Mouse (Mus musculus) limb, embryonic 15.5 days (tissue): Measurements from ENCODE around the gene Vstm4. TPM values are rescaled to one million over a fixed set of nuclear protein-coding genes. Genes with fewer than 3 reads are reported as not detected.
A peak's percentile ranks its signal among the peaks of the same experiment; 100 is the strongest.

Experiments used
- ATAC-seq: fragments of 200-750 bp; cut with Nextera tagmentation; 2 replicates; pipeline ENCODE4 v1.8.0; 2017; ENCODE audit warnings: low read depth, moderate TSS enrichment; ENCODE audit not compliant: insufficient number of reproducible peaks, low FRiP score, low TSS enrichment
- H3K27ac ChIP-seq: fragments of 300-500 bp; sonication (generic); 2 replicates; pipeline ENCODE4 v1.5.1; 2015; ENCODE audit warnings: moderate library complexity, mild to moderate bottlenecking, inconsistent platforms
- H3K27me3 ChIP-seq: fragments of 300-500 bp; sonication (generic); 2 replicates; pipeline ENCODE4 v1.6.1; 2015; ENCODE audit warnings: inconsistent platforms
- H3K36me3 ChIP-seq: fragments of 300-500 bp; sonication (generic); 2 replicates; pipeline ENCODE4 v1.6.1; 2015; ENCODE audit warnings: inconsistent platforms
- H3K4me1 ChIP-seq: fragments of 300-500 bp; sonication (generic); 2 replicates; pipeline ENCODE4 v1.6.1; 2015; ENCODE audit warnings: inconsistent platforms
- H3K4me2 ChIP-seq: fragments of 300-500 bp; sonication (generic); 2 replicates; pipeline ENCODE4 v1.6.1; 2015; ENCODE audit warnings: mild to moderate bottlenecking, inconsistent platforms
- H3K4me3 ChIP-seq: fragments of 300-500 bp; sonication (generic); 2 replicates; pipeline ENCODE4 v1.5.1; 2015; ENCODE audit warnings: mild to moderate bottlenecking, inconsistent platforms
- H3K9ac ChIP-seq: fragments of 300-500 bp; sonication (generic); 2 replicates; pipeline ENCODE4 v1.6.1; 2015; ENCODE audit warnings: inconsistent platforms
- H3K9me3 ChIP-seq: fragments of 300-500 bp; sonication (generic); 2 replicates; pipeline ENCODE4 v1.6.1; 2016; ENCODE audit warnings: inconsistent platforms
- WGBS: fragments of 180-500 bp; shearing (Covaris S2); methylation state at CpG from one replicate; pipeline ENCODE4 v1.1.7; 2015; 5-methylcytosine and 5-hydroxymethylcytosine counted together
- polyA plus RNA-seq: library from polyadenylated mRNA; unstranded; fragments of >200 nt; fragmentation: Nextera tagmentation; extraction: Ambion mirVana; gene quantifications from 2 replicates; pipeline ENCODE4 v1.2.1, GENCODE M21; 2015

Vstm4 gene
- 26.3 and 31.6 TPM in 2 replicates for polyA plus RNA-seq

- WGBS, result under 1% methylated on average over 59 of the region's 68 CpGs
- peaks cover 36% of the 10 kb centered on the region for H3K4me1 ChIP-seq
- H3K27ac ChIP-seq, result peak within 1 kb of the TSS; percentile 69
- ATAC-seq, result peak; percentile 83
- H3K4me3 ChIP-seq, result peak within 1 kb of the TSS; percentile 61
- peak within 1 kb of the TSS; percentile 79 for H3K4me2 ChIP-seq
- peaks cover 5% of the 10 kb centered on the region; the same call in 1 of the 2 replicates for H3K27me3 ChIP-seq
- H3K9me3 ChIP-seq, result no peaks in the 10 kb centered on the region
- no peaks in the 10 kb centered on the region for H3K36me3 ChIP-seq
- peak within 1 kb of the TSS; percentile 56 for H3K9ac ChIP-seq
Observed at GRCm38 (mm10) chr14:32856681-32857328, at the start of gene Vstm4. Gene Vstm4 (plus strand): TSS chr14:32856756.

- no peaks in the 10 kb centered on the region for H3K4me1 ChIP-seq
Observed at GRCm38 (mm10) chr14:32810111-32810510, 46.4 kb upstream of the Vstm4 start.

DNA sequence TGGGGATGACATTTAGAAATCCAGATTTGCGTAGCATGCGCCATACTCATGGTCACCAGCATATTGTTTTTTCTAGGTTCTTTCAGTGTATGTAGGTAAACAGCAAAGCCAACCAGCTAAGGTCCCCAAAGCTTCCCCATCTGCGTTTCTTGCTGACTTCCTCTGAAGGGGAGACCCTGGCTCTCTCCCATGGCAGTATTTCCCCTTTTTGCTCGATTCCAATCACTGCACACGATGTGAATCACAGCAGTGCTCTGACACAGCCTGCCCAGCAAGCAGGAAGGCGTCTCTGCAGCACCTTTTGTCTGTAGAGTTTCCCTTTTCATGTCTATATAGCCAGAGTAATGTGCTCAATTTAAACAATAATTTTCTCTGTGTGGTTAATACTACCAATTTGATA lies 44.1 kb upstream of the Vstm4 start:
- no peaks in the 10 kb centered on the region for H3K36me3 ChIP-seq
- no peak for ATAC-seq
- H3K4me3 ChIP-seq, result no peak overlapping the region
- H3K27ac ChIP-seq, result no peak overlapping the region
- no peaks in the 10 kb centered on the region for H3K27me3 ChIP-seq
- no peak overlapping the region for H3K9ac ChIP-seq
- H3K4me1 ChIP-seq, result 0 out of 2 replicates have a peak, but pooled peaks cover 2% of the 10 kb centered on the region
- WGBS, result 67% methylated on average over 6 of the region's 6 CpGs
- no peaks in the 10 kb centered on the region for H3K9me3 ChIP-seq
- H3K4me2 ChIP-seq, result no peak overlapping the region

More at GRCm38 (mm10) chr14:32810111-32810510, 46.4 kb upstream of the Vstm4 start:
- no peak for ATAC-seq
- Histone ChIP-seq H3K27ac (no peak overlapping the region), H3K4me3 (no peak overlapping the region), H3K36me3 (no peaks in the 10 kb centered on the region), H3K9me3 (no peaks in the 10 kb centered on the region), H3K9ac (no peak overlapping the region), H3K27me3 (no peaks in the 10 kb centered on the region), H3K4me2 (no peak overlapping the region)

DNA sequence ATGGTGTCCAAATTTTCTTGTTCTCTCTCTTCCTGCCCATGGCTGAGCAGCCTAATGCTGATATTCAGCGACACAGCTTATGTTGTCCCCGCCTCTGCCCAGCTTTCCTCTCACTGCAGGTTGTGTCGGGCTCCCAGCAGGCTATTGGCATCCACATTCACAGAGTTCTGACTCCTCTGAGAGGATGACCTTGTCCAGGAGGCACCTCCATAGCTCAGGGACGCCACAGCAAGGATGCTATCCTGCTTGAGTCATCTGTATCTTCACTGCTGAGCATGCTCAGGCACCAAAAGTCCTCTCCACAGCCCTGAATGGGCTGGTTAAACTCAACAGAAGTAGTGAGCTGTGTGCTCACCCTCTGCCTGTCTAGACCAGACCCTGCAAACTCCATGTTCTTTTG lies 41.6 kb upstream of the Vstm4 start:
- H3K4me1 ChIP-seq, result 0 out of 2 replicates have a peak, but pooled peaks cover 10% of the 10 kb centered on the region
- no peak overlapping the region for H3K27ac ChIP-seq
- no peak overlapping the region for H3K4me2 ChIP-seq
- H3K36me3 ChIP-seq, result no peaks in the 10 kb centered on the region
- ATAC-seq, result no peak
- H3K9ac ChIP-seq, result no peak overlapping the region
- no peaks in the 10 kb centered on the region for H3K27me3 ChIP-seq
- WGBS, result 77% methylated on average over 4 of the region's 4 CpGs
- no peaks in the 10 kb centered on the region for H3K9me3 ChIP-seq
- no peak overlapping the region for H3K4me3 ChIP-seq

DNA sequence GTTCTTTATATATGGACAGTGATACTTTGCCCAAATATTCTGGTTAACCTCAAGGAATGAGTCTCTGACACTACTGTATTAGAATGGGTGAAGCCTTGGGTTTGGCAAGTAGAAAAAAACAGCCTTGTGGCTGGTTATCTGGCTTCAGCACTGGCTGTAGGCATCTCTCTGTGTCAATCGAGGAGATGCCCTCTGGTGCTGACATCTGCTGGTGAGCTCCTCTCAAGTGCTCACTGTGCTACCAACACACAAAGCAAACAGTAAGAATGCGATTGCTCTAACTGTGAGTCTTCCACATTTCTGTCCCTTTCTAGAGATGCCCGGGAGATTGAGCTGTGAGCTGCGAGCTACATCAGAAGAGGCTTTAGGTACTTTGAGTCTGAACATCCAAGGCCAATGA lies 40.0 kb upstream of the Vstm4 start:
- no peak for ATAC-seq
- no peak overlapping the region for H3K27ac ChIP-seq
- no peak overlapping the region for H3K9ac ChIP-seq
- 72% methylated on average over 4 of the region's 4 CpGs for WGBS
- H3K4me2 ChIP-seq, result no peak overlapping the region
- H3K4me3 ChIP-seq, result no peak overlapping the region
- H3K36me3 ChIP-seq, result no peaks in the 10 kb centered on the region
- 0 out of 2 replicates have a peak, but pooled peaks cover 10% of the 10 kb centered on the region for H3K4me1 ChIP-seq
- H3K9me3 ChIP-seq, result no peaks in the 10 kb centered on the region
- no peaks in the 10 kb centered on the region for H3K27me3 ChIP-seq

DNA sequence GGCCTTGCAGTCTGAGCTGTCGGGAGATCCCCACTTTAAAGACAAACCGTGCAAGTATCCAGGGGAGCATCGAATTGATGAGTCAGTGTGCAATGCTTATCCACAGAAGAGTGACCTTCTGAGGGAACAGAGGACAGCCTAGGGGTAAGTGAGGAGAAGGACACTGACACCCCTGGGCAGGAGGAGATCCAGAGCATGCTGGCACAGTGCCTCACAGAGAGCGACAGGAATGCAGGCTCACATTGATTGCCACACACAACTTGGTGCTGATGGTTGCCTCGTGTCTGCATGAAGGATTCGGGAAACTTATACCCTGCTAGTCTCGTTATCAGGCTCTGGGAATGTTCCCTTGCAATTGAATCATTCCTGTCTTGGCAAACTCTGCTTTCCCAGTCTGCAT lies 39.3 kb upstream of the Vstm4 start:
- no peaks in the 10 kb centered on the region for H3K9me3 ChIP-seq
- H3K4me2 ChIP-seq, result no peak overlapping the region
- no peak overlapping the region for H3K4me3 ChIP-seq
- H3K4me1 ChIP-seq, result 0 out of 2 replicates have a peak, but pooled peaks cover 10% of the 10 kb centered on the region
- no peak overlapping the region for H3K9ac ChIP-seq
- 49% methylated on average over 7 of the region's 7 CpGs for WGBS
- no peak for ATAC-seq
- H3K36me3 ChIP-seq, result no peaks in the 10 kb centered on the region
- no peak overlapping the region for H3K27ac ChIP-seq
- H3K27me3 ChIP-seq, result no peaks in the 10 kb centered on the region

DNA sequence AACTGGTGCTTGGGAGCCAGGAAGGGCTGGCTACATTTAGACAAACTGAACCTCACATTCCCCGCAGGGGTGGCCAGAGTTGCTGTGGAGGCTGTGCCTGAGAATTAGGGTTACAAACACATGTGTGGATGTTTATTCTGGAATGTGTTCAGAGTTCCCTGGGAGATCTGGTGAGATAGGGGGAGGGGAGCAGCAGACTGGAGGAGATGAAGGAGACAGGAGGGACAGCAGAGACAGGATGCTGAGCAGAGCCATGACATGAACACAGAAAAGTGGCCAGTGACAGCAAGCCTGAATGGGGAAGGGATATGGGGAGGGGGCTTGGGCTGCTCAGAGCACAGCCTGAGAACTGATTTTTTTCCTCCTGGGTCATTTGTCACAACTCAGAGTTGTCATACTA lies 37.3 kb upstream of the Vstm4 start:
- H3K27ac ChIP-seq, result no peak overlapping the region
- no peak for ATAC-seq
- H3K9ac ChIP-seq, result no peak overlapping the region
- no peak overlapping the region for H3K4me2 ChIP-seq
- no peaks in the 10 kb centered on the region for H3K27me3 ChIP-seq
- WGBS, result 32% methylated on average over 1 of the region's 1 CpGs
- no peak overlapping the region for H3K4me3 ChIP-seq
- H3K9me3 ChIP-seq, result no peaks in the 10 kb centered on the region
- H3K4me1 ChIP-seq, result peaks cover 12% of the 10 kb centered on the region; the same call in 1 of the 2 replicates
- no peaks in the 10 kb centered on the region for H3K36me3 ChIP-seq

GRCm38 (mm10) chr14:32822812-32823211 lies 33.7 kb upstream of the Vstm4 start:
- H3K4me1 ChIP-seq, result peaks cover 35% of the 10 kb centered on the region
- WGBS, result 80% methylated on average over 4 of the region's 4 CpGs
- no peaks in the 10 kb centered on the region for H3K27me3 ChIP-seq

GRCm38 (mm10) chr14:32823861-32824260 lies 32.7 kb upstream of the Vstm4 start:
- Histone ChIP-seq H3K4me2 (no peak overlapping the region), H3K4me1 (peaks cover 44% of the 10 kb centered on the region), H3K4me3 (no peak overlapping the region), H3K9me3 (no peaks in the 10 kb centered on the region), H3K9ac (no peak overlapping the region), H3K27me3 (no peaks in the 10 kb centered on the region), H3K27ac (no peak overlapping the region), H3K36me3 (no peaks in the 10 kb centered on the region)
- ATAC-seq, result no peak
- 69% methylated on average over 3 of the region's 3 CpGs for WGBS

More at GRCm38 (mm10) chr14:32822812-32823211, 33.7 kb upstream of the Vstm4 start:
- H3K27ac ChIP-seq, result no peak overlapping the region
- H3K9ac ChIP-seq, result no peak overlapping the region
- H3K36me3 ChIP-seq, result no peaks in the 10 kb centered on the region
- H3K9me3 ChIP-seq, result no peaks in the 10 kb centered on the region
- H3K4me2 ChIP-seq, result no peak overlapping the region
- H3K4me3 ChIP-seq, result no peak overlapping the region
- ATAC-seq, result no peak

DNA sequence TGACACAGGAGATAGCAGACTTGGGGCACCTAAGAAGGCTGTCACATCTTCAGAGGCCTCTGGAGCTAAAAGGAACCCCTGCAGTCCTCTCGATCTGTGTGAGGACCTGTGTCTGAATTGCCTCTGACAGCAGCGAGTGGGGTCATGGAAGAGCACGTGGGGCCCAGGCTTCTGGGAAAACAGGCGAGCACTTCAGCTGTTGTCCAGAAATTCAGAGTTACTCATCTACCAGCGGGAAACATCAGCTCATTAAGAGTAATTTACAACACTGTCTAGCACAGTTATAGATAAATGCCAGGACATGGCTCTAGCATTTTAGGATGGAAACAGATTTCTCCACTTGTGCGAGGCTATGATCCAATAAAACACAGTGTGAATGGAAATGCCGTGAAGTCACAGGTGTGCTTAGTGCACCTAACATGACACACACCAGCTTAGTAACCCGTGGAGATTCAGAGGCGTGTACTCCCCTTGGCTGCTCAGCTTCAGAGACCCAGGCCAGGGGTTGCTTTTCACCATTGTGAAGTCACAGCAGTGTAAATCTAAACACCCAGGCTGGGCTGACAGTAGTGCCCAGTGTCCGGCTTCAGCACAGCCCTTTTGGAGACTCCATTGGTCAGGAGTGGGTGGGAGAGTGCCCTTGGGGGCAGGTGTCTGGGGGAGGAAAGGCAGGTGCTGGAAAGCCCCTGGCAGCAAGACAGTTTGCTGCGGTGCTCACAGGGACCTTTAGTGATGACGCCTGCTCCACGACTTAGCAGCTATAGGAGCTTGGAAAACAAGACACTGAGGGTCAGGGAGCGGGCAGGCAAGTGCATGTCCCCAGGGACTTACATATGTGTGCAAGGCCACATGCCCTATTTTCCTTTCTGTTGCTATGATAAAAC lies 32.0 kb upstream of the Vstm4 start:
- no peak overlapping the region for H3K4me3 ChIP-seq
- no peaks in the 10 kb centered on the region for H3K27me3 ChIP-seq
- H3K27ac ChIP-seq, result no peak overlapping the region
- H3K36me3 ChIP-seq, result no peaks in the 10 kb centered on the region
- H3K4me2 ChIP-seq, result no peak overlapping the region
- H3K9ac ChIP-seq, result no peak overlapping the region
- no peak for ATAC-seq
- H3K9me3 ChIP-seq, result no peaks in the 10 kb centered on the region
- 42% methylated on average over 14 of the region's 14 CpGs for WGBS
- H3K4me1 ChIP-seq, result peaks cover 39% of the 10 kb centered on the region

DNA sequence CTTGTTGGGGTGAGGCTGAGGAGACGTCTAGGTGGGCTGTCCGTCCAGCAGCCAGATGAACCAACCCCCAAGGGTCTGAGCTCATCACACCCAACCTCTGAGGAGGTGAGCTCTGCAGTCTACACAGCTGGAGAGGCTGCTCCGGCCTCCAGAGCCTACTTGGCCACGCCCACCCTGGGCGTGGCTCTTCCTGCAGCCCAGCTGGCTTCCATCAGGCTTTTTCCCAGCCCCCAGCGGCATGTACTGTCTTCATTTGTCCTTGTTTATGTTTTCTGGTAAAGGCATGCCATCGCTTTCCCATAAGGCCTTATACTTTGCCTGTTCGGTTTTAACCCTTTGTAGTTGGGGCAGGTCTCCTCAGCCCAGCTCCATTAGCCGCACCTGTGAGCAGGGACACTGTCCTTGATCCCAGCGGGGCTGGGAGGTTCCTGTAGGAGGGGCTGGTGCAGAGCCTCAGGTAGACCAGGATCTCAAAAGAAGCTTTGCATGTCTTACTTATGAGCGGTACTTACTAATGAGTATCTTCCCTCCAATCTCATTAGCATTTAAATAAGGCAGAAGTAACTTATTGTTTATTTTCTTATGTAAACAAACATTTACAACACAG lies 31.0 kb upstream of the Vstm4 start:
- no peak overlapping the region for H3K4me2 ChIP-seq
- peaks cover 39% of the 10 kb centered on the region for H3K4me1 ChIP-seq
- no peak; the same call in 1 of the 2 replicates for ATAC-seq
- H3K9ac ChIP-seq, result no peak overlapping the region
- H3K27ac ChIP-seq, result no peak overlapping the region
- 5% methylated on average over 11 of the region's 11 CpGs for WGBS
- no peaks in the 10 kb centered on the region for H3K9me3 ChIP-seq
- H3K27me3 ChIP-seq, result no peaks in the 10 kb centered on the region
- H3K4me3 ChIP-seq, result no peak overlapping the region
- no peaks in the 10 kb centered on the region for H3K36me3 ChIP-seq

GRCm38 (mm10) chr14:32827165-32827564 lies 29.4 kb upstream of the Vstm4 start:
- H3K27me3 ChIP-seq, result no peaks in the 10 kb centered on the region
- H3K4me2 ChIP-seq, result no peak overlapping the region
- peak overlapping the region; percentile 83 for H3K27ac ChIP-seq
- H3K9ac ChIP-seq, result no peak overlapping the region
- peaks cover 39% of the 10 kb centered on the region for H3K4me1 ChIP-seq
- WGBS, result 56% methylated on average over 4 of the region's 4 CpGs
- no peaks in the 10 kb centered on the region for H3K9me3 ChIP-seq
- H3K36me3 ChIP-seq, result no peaks in the 10 kb centered on the region
- ATAC-seq, result no peak; the same call in 1 of the 2 replicates
- H3K4me3 ChIP-seq, result no peak overlapping the region
